Mouse (Mus musculus): ENCODE data around the gene Rsph14.

DNA sequence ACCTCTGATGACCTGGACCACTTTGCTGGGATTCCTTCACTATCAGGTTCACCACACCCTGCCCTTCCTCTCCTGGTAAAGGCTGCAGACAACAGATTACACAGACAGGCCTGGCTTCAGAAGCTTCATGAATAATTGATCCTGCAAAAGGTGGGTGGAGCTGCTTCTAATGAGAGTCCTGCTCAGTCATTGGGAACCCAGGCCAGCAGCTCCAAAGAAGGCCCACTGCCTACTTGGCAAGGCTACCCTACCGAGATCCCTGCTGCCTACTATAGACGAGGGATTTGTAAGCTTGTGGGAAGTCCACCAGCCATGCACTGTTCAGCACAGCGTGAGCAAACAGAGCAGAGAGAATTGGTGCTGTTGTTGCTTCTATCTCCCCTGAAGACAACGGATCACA lies 23.9 kb upstream of the Rsph14 start:
- TF ChIP-seq CTCF (IDR thresholded peaks at IDR 0.05; ENCODE audit: low read depth, low read length) (no peak), POLR2A (IDR thresholded peaks at IDR 0.05; ENCODE audit: borderline replicate concordance, low read depth, low read length) (no peak)

All from bone marrow macrophage, adult 2 months (primary cell).